Mouse (Mus musculus) monocyte, adult 5-6 weeks (primary cell): ENCODE measurements around the gene Snx3. TPM values are rescaled to one million over a fixed set of nuclear protein-coding genes. Genes with fewer than 3 reads are reported as not detected.

Source experiments
- ATAC-seq: fragments of 153-309, 156-312 bp; replicated peaks from 2 replicates; pipeline ENCODE4 v1.8.0; 2017; ENCODE audit warnings: mild to moderate bottlenecking; ENCODE audit not compliant: low TSS enrichment, insufficient number of reproducible peaks, severe bottlenecking, poor library complexity, low FRiP score
- total RNA-seq: library from RNA; stranded (forward); fragments of 200-1000, 200-491, 200-594 nt; gene quantifications from 3 replicates; pipeline ENCODE4 v1.2.3, GENCODE M21; 2017

The Snx3 gene
- total RNA-seq, 1 experiment from 2014 or later, result 60.0 TPM

DNA sequence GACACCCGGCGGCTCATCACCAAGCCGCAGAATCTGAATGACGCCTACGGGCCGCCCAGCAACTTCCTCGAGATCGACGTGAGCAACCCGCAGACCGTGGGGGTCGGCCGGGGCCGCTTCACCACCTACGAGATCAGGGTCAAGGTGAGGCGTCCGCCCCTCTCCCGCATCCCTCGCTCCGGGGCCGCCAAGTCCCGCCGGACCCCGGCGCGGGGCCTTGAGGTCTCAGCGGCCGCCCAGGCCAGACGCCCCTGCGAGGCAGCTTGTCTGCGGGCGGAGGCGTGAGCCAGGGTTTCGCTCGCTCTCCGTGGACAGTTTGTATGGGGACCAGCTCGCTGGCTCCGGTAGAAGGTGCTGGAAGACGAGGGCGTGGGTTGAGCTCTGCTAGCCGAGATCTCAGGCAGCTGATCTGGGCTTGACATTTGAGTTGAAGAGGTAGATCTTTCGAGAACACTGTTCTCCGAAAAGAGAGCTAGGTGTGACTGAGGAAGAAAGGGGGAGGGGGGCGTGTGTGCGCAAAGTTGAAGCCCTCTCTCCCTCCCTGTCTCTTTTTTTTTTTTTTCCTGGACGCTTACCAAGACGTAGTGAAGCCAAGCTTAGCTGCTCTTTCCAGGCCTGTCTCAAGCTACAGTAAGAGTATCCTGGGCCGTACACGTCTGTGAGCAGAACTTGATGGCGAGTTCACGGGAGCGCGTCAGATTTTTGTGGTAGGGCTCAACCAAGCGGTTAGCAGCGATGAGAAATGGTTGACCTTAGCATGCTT lies 700 bp downstream of the Snx3 start:
- ATAC-seq, result no peak

GRCm38 (mm10) chr10:42504096-42504710 lies 2.4 kb downstream of the Snx3 start:
- no peak for ATAC-seq

- no peak for ATAC-seq
These were observed 8.3 kb downstream of the Snx3 start for GRCm38 (mm10) chr10:42510141-42510540.

DNA sequence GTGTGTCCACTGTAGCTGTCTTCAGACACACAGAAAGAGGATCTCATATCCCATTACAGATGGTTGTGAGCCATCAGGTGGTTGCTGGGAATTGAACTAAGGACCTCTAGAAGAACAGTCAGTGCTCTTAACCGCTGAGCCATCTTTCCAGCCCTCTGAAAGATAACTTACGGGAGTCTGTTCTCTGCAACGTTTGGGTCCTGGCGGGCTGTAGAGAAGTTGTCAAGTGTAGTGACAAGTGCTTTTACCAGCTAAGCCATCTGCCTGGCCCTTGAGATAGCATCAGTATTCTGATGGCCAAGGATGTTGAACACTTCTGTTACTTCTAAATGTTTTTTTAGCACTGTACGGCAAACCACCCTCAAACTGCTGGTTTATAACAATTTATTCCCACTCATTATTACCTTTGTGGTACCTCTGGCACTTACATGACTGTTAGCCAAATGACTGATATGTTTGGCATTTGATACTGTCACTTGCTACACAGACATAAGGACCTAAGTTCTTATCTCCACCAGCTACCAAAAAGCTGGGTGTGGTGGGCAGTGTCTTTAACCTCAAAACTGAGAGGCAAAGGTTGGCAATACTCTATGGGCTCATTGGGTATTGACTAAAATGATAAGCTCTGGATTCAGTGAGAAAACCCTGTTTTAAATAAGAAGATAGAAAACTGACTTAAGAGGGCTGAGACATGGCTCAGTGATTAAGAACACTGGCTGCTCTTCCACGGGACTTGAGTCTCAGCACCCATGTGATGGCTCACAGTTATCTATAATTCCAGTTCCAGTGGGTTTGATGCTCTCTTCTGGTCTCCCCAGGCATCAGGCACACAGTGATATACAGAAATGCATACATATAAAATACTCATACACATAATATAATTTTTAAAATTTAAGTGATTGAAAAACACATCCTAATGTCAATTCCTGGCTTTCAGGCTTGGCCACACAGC lies 9.6 kb downstream of the Snx3 start:
- ATAC-seq, result no peak

- no peak for ATAC-seq
These were observed 12.3 kb downstream of the Snx3 start for GRCm38 (mm10) chr10:42514125-42514524.

GRCm38 (mm10) chr10:42518363-42518762 lies 16.5 kb downstream of the Snx3 start:
- ATAC-seq, result no peak

DNA sequence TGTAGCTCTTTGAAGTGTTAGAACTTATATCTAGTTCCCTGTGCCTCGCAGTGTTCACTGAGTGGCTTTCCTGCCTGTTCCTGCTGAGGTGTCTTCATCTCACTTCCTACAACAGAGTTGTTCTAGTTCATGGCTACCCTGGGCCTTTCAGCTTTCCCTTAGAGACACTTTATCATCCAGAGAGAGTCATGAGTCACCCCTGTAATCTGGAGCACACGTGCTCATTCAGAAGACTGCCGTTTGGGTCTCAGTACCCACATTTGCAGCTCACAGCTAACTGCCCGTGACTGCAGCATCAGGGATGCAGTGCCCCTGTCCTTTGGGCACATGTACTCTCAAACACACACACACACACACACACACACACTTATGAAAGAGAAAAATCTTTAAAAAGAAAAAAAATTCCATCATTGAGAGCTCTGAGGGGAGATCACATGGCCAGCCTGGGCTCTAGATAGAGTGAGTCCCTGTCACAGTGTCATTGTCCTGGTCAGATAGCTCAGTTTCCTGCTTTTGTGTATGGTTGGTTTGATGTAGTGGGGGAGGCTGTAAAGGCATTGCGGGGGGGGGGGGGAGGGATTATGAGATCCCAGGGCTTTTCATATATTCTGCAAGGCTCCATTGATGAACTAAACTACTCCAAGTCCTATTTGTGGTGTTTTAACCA lies 19.6 kb downstream of the Snx3 start:
- no peak for ATAC-seq

DNA sequence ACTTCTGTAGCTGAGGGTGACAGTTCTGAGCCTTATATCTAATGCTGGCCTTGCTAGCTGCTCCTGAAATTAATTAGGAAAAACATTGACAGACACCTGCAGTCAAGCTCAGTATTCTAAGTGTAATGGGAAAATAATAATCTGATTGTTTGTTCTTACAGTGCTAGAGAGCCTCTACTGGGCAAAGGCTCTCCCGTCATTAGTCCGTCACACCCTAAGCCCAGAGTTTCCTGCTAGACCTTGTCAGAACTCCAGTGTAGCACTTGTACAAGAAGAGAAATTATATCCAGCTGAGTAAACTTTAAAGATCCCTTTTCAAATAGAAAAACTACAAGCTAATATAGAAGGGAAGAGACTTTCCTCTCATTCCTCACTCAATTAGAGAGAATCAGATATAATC lies 21.1 kb downstream of the Snx3 start:
- no peak for ATAC-seq

GRCm38 (mm10) chr10:42523556-42524162 lies 21.8 kb downstream of the Snx3 start:
- no peak for ATAC-seq

DNA sequence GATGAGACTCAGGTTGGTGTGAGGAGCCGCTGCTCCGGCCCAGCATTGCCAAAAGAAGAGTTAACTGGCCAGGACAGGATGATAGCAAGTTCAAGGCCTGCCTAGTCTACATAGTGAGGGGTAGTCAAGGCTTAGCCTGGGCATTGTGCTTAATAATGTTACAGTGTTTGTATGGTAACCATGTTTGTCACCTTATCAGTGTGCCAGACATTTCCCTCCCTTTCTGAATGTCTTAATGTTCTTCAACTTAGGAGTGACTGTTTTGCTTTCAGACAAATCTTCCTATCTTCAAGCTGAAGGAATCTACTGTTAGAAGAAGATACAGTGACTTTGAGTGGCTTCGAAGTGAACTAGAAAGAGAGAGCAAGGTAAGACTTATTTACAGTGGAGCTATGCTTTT lies 23.9 kb downstream of the Snx3 start:
- ATAC-seq, result no peak

DNA sequence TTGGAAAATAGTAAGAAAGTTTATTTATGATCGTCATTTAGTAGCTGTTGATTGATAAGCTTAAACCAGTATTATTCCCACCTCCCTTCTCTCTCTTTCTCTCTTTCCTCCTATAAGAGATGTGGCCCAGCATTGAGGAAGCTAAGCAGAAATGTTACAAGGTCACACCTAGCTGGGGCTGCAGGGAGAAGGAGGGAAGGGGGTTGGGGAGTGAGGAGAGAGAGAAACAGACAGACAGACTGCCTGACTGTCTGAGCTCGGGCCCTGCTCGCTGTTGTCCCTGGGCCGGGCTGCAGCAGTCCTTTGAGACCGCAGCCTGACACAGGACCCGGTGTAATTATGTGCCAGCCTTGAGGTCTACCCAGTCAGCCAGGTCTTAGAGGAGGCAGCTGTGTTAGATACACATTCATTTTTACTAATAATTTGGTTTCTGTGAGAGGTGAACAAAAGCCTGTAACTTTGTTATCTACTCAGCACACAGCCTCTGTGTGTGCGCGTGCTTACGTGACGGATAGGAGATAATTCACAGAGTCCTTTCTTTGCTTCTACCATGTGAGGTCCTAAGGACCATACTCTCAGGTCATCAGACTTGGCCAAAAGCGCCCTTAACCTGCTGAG lies 32.1 kb downstream of the Snx3 start:
- no peak for ATAC-seq

DNA sequence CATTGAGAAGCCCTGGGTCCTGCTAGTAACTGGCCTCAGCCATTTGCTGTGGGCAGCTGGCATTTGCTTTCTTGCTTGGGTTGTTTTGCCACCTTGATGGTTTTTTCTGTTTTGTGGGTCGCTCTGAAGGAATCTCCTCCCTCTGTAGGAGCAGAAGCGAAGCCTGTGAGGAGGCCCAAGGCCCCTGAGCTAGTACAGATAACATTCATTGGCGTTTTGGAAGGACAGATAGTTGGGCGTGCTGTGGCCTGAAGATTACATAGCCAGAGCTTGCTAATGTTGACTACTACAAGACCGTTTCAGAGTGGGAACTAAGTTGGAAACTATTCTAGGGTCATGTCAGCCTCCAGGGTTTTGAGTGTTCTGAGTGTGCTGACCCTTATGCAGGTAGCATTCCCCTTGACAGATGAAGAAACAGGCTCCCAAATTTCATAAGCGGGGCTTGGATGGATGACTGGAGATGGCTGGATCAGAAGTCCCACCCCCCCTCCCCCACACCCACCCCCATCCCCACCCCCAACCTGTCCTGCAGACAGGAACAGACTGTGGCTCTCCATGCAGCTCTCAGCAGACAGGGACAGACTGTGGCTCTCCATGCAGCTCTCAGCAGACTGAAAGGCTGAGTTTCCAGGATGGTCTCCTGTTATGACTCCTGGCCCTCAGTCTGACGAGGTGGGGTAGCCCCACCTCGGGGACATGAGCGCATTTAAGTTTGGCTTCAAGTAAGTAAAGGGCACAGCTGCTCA lies 35.9 kb downstream of the Snx3 start:
- no peak for ATAC-seq

DNA sequence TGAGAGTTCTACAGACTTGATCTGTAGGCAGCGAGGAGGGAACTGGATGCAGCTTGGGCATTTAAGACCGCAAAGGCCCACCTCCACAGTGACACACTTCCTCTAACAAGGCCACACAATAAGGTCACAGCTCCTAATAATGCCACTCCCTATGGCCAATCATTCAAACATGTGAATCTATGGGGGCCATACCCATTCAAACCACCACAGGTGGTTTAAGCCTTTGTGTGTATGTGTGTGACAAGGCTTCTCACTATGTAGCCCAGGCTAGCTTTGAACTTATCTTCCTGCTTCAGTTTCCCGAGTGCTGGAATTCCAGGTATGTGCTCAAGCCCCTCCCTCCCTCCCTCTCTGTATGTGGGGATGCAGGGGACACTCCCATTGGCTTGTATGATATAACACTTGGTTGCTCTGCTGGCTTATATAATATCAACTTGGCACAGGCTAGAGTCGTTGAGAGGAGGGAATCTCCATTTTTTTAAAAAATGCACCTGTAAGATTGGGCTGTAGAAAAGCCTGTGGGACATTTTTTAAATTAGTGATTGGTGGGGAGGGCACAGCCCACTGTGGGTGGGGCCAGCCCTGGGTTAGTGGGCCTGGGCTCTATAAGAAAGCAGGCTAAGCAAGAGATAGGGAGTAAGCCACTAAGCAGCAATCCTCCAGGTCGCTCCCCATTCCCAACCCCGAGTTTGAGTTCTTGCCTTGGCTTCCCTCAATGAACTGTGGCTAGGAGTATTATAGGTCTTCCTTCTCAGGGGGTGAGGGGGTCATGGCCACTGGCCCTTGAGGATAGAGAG lies 44.1 kb downstream of the Snx3 start:
- ATAC-seq, result no peak

GRCm38 (mm10) chr10:42546507-42546906 lies 44.7 kb downstream of the Snx3 start:
- no peak for ATAC-seq

DNA sequence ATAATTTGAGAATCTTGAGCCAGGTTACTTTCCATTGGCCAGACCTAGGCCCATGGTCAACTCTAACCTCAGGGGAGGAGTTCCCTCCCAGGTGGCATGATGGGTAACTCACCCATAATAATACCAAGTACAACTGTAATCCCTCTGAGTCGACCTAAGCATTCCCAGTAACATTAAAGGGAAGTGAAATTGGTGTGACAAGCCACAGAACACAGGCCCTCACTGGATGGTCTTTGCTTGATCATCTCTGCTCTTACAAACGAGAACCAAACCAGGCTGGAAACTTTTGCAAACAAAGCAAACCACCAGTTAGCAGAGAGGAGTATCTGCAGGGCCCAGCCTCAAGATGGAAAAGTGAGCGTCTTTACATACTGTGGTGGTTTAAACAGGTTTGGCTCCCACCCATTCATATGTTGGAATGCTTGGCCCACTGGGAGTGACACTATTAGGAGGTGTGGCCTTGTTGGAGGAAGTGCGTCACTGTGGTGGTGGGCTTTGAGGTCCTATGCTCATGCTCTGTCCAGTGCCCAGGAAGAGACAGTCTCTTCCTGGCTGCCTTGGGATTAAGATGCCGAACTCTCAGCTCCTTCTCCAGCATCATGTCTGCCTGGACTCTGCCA lies 57.9 kb downstream of the Snx3 start:
- ATAC-seq, result no peak

- no peak for ATAC-seq
These were observed 60.4 kb downstream of the Snx3 start for GRCm38 (mm10) chr10:42562272-42562671.
